Mouse (Mus musculus): ENCODE measurements around the gene Cdh4.

- TF ChIP-seq CTCF (IDR thresholded peaks at IDR 0.05; ENCODE audit: borderline replicate concordance, insufficient read depth, low read length), result no peak
- no peak for TF ChIP-seq POLR2A (IDR thresholded peaks at IDR 0.05; ENCODE audit: low read depth, low read length)
Measured at GRCm38 (mm10) chr2:179762521-179763305, 320.5 kb downstream of the Cdh4 start.

All from embryonic fibroblast, embryonic 13.5 days (primary cell).